Mouse (Mus musculus): ENCODE results near the gene Gm14698.
"Not testable (repeated sequence)": the region's sequence is repeated elsewhere in the genome, so short reads cannot be mapped to it uniquely, and the experiment has no call there.

Gene Gm14698

DNA sequence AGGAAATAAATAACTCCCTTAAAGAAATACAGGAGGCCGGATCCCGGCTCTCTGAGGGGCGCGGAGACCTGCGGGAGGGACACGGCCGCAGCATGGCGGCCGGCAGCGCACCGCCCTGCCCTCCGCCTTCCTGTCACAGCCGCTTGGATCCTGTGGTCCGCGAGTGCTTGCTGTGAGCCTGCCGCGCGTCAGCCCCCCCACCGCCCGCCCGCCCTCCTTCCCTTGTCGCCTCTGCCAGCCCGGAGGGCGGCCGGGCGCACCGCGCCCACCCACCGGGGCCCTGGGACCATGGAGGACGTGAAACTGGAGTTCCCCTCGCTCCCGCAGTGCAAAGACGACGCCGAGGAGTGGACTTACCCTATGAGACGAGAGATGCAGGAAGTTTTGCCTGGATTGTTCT lies at the start of gene Gm14698:
Gm14698 (plus strand) TSS at position 35 of the 400 bp plus-strand sequence.
- not testable (repeated sequence) for DNase-seq (ENCODE audit: low read depth, low spot score)

DNA sequence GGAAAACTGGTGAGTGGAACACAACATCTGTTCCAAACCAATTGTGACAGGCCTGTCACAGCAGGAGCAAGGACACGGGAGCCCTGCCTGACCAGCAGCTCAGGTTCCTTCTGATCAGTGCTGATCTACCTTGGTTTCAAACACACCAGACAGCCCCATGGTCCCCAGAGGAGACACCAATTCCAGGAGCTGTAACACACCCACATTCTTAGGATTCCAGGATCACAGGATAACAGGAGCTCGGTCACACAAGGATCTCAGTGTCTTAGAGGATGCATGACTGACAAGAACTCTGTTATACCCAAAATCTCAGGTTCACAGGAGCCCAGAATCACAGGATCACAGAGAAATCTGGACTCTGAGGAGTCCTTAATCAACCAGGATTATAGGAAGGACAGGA lies 444 bp upstream of the Gm14698 start:
- not testable (repeated sequence) for DNase-seq (ENCODE audit: low read depth, low spot score)

DNA sequence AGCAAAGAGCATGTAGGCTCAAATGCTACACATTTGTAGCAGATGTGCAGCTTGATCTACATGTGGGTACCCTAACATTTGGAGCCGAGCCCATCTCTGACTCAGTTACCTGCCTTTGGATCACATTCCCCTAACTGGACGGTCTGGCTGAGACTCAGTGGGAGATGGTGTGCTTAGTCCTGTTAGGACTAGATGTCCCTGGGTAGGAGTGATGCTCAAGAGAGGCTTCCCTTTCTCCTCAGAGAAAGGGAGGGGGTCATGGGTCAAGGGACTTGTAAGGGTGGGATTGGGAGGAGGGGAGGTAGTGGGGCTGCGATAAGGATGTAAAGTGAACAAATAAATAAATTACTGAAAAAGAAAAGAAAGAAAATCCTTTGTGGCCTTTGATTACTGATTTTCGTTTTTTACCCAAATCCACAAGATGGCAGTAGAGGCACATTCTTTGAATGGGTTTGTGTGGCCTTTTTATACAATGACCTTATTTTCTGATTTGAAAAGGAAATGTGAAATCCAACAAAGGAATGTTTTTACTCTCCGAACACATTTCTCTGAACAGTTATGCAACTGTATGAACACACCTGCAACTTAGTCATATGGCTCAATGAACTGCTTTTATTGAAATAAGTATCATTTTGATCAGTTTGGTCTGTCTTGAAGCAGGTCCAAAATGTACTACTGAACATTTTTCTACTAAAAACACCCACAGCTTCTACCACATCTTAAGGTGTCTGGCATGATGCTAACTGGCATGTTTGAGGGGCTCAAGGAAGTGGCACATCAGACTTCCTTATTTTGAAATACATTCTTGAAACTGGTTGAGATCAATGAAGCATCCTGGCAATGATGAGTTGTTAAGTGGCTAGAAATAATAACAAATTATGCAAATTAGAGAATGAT lies 18.9 kb downstream of the Gm14698 start:
- no peak for DNase-seq (ENCODE audit: low read depth, low spot score)

DNA sequence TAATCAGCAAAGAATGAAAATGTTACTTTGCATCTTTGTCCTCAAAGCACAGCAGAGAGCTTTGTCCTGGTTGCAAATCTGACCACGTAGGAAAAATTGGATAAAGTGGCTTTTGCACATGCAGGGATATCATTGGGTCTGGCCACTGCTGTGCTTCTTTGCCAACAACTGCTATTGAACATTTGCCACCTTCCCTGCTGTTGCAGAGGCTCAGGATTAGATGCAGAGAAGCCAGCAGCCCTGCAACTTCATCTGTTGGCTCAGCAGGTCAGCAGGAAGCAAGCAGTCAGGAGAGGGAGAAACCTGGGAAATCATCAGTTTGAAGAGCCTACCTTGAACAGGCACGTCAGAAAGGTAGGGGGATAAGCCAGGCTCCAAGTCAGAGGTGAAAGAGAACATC lies 44.3 kb downstream of the Gm14698 start:
- DNase-seq (ENCODE audit: low read depth, low spot score), result no peak

Data from c-Kit-negative CD71-positive TER-119-positive erythroid progenitor cells, embryonic 14.5 days (primary cell).